Mouse (Mus musculus): ENCODE results near the gene Ebf4. TPM values are rescaled to one million over a fixed set of nuclear protein-coding genes. Genes with fewer than 3 reads are reported as not detected.

The Ebf4 gene
- total RNA-seq, 2 experiments from 2014 or later, result 0.66 to 0.73 TPM

DNA sequence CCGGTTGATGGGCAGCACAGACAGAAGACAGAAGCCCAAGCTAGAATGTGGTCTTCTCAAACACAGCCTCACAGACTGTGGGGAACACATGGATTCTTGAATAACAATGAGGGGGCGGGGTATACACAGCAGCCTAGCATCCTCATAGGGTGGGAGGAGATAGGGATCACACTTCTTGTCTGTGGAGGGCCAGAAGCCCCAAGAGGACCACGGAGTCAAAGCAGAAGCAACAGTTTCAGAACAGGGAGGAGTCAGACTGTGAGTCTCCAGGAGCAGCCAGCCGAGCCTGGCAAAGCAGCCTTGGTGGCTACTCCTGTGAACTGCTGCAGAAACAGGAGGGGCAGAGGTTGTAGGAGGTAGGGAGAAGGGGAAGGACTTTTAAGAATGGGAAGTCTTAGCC, 1.5 kb upstream of the Ebf4 start:
- intact Hi-C loops (cut with DNase I; ENCODE audit: low total_unique reads), result loop anchor here (5.0 kb wide), 1 partner anchor 119 kb away; no protein-coding TSS in a partner anchor
- DNase-seq, result no peak

DNA sequence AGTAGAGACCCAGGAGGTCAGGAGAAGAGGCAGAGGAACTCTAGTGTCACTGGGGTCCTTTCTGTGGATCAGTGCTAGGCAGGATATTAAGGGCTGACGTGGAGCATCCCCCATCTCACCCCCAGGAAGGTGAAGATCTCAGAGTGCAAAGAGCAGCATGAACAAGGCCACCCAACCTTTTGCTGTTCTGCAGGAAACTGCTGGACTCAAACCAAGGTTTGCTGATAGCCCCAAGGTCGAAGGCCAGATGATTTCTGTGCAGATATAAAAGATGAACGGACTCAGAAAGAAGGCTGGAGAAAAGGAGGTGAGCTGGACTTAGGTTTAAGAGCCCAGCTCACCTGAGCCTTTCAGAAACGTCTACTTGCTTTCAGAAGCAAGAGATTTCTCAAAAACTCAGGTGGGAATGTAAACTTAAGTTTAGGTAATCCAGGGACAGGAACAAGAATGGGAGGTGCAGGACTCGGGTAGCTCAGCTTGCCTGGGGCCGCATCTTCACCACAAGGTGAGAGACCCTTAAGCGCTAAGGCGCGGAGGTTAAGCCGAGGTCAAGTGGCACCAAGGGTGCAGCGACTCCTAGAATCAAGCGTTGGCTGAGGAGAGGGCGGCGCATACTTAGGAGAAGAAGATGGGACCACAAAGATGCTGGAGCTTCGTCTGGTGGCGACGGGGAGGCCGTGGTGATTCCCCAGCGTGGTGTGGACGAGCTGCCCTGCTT, 592 bp upstream of the Ebf4 start:
- intact Hi-C loops (cut with DNase I; ENCODE audit: low total_unique reads), result loop anchor here (5.0 kb wide), 1 partner anchor 118 kb away; no protein-coding TSS in a partner anchor
- DNase-seq, result no peak

DNA sequence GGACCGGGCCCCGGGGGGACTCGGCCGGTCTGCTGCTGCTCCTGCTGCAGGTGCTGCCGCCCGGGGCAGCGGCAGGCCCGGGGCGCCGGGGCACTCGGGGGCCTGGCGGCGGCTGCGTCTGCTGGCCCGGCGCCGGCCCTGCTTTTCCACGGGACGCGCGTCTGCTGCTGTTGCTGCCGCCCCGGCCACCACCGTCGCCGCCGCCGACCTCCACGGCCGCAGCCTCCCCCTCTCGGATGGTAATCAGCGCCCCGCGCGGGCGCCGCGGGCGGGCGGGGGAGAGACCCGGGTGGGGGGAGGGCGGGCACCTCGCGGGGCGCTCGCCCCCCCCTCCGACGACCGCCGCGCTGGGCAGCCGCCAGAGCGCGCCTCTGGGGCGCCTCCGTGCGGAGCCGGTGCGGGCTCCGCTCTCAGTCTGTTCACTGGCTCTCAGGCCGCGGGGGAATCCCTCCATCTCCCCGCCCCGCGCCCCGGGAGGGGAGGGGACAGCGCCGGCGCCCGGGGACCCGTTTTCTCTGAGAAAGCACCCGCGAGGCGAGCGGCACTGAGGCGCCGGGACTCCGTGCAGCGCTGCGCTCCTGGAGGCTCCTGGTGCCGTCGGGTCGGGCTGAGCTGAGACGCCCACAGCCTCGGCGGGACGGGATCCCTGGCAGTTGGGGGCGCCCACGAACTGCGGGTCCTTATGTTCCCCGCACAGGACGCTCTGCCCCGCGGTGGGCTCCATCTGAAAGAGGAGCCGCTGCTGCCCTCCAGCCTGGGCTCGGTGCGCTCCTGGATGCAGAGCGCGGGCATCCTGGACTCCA, 563 bp downstream of the Ebf4 start:
- intact Hi-C loops (cut with DNase I; ENCODE audit: low total_unique reads), result loop anchor here (5.0 kb wide), 1 partner anchor 67 kb away; no protein-coding TSS in a partner anchor
- peak; percentile 51 for DNase-seq

DNA sequence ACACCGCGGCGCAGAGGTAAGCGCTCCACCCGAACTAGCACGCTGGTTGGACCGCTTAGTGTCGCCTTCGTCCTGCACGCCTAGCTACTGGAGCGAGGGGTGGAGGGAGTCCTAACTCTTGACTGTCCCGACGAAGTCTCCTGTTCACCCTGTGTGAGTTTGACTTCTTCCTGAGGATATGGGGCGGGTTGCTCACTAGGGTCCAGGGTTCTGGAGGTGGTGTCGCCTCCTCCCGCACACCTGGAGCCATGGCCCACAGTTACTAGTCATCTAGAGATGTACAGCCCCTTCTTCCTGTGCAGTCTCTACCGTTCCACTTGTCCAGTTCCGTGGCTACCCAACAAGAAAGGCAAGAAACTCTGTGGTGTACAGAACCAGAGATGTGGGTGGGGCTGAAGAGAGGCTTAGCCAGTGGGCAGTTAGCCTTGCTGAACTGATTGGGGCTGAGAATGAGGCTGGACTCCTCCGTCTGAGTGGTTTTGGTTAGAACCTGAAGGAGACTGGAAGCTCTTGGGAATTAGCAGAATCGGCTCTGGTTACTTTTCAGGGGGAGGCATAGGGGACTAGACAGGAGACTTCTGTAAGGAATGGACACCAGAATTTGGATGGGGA, 1.3 kb downstream of the Ebf4 start:
- DNase-seq, result no peak
- intact Hi-C loops (cut with DNase I; ENCODE audit: low total_unique reads), result loop anchor here (5.0 kb wide), 1 partner anchor 66 kb away; no protein-coding TSS in a partner anchor

DNA sequence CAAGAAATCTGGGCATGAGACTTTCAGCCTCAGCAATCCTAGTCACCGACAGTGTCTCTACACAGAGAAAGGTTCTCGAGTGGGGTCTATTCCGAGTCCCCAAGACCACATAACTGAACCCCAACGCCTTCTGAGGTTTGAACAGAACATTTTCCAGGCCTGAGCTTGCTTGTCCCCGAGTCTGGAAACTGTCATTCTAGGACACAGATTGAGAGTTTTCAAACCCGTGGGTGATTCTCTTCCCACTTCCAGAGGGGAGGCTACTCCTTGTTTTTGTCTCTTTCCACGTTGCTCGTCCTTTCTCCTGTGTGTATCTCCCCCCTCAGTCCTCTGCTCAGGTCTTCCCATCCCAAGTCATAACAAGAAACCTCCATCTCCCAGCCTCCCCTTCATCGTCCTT, 2.6 kb downstream of the Ebf4 start:
- intact Hi-C loops (cut with DNase I; ENCODE audit: low total_unique reads), result loop anchor here (5.0 kb wide), 1 partner anchor 65 kb away; no protein-coding TSS in a partner anchor
- no peak for DNase-seq

DNA sequence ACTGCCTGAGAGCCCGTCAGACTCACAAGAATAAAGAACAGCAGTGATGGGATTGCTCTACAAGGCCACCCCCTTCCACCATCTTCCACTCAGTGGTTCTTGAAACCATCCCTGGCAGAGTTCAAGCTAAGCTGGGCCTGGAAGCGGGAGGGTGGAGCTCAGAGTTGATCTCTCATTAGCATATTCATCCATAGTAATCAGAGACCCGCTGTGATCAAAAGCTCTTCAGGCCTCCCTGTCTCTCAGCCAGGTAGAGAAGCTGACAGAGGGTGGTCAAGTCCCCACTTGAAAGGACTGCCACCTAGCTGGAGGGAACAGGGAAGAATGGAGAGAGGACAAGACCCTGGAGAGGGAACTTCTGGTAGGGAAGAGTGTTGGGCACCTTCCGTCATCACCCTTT, 8.0 kb downstream of the Ebf4 start:
- intact Hi-C loops (cut with DNase I; ENCODE audit: low total_unique reads), result no loop called here
- DNase-seq, result no peak

DNA sequence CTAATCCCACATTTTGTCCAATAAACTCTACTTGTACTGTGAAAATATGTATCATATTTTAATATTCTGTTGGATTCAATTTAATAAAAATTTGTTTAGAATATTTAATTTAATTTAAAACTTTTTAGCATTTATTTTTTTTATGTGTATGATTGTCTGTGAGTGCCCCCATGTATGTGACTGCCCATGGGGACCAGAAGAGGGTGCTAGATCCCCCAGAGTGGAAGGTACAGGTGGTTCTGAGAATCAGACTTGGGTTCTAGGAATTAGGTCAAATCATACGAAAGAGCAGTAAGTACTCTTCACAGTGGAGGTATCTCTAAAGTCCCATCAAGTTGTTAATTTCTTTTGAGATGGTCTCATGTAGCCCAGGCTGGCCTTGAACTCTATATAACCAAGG, 32.1 kb downstream of the Ebf4 start:
- intact Hi-C loops (cut with DNase I; ENCODE audit: low total_unique reads), result no loop called here
- no peak for DNase-seq

DNA sequence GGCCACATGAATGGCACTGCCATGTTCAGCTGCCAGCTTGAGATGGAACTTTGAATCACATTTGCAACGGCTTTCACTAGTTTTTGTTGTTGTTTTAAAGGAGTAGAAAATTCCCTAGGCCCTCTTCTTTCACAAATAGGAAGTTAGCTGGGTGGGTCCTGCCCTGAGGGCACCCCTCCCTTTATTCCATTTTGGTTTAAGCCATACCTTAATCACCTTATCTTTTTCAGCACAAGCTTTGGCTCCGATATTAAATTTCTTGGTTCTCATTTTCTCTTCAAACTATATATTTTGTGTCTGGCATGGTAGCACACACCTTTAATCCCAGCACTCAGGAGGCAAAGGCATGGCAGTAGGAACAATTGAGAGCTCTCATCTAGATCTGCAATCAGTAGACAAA, 34.5 kb downstream of the Ebf4 start:
- intact Hi-C loops (cut with DNase I; ENCODE audit: low total_unique reads), result no loop called here
- DNase-seq, result no peak

DNA sequence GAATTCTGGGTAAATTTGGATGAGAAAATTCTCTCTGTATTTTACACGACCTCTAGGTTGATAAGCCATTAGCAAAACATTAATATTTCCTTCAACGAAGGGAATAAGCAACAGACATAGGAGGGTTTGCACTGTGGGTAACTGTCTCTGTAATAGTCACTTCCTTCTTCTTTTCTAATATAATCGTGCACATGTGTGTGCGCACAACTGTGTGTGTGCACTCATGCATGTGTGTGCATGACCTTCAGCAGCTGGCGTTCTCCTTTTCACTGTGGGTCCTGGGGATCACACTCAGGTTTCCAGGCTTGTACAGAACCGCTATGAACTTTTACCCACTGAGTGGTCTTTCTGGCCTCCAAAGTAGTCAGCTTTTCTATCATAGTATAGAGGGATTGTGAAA, 40.1 kb downstream of the Ebf4 start:
- no peak for DNase-seq
- intact Hi-C loops (cut with DNase I; ENCODE audit: low total_unique reads), result no loop called here

DNA sequence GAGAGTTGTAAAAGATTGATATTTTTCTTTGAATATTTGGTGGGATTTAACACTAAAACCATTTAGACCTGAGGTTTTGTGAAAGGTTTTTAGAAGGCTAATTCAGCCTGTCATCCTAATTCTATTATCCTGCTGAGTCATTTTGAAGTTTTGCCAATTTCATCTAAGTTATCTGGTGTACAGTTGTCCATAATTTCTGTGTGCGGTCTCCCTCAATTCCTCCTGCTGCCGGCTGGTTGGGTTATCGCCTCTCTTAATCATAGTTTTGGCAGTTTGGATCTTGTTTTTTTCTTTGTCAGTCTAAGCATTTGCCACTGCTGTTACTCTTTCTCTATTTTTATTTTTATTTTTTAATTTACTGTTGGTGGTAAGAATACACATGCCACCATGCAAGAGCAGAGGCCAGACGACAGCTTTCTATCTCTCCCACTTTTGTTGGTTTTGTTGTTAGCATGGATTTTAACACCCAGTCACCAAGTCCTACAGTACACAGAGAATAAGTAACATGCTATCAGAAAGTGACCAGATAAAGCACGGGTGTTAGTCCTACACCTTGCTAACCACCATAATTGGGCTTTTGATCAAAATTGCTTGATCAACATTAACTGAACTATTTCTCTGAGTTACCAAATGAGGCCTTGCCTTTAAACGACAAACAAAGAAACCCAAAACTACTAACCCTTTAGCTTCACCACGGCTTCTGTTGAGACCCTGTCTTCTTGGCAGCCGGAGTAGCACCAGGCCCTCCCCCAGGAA, 45.7 kb downstream of the Ebf4 start:
- no peak for DNase-seq
- intact Hi-C loops (cut with DNase I; ENCODE audit: low total_unique reads), result no loop called here

DNA sequence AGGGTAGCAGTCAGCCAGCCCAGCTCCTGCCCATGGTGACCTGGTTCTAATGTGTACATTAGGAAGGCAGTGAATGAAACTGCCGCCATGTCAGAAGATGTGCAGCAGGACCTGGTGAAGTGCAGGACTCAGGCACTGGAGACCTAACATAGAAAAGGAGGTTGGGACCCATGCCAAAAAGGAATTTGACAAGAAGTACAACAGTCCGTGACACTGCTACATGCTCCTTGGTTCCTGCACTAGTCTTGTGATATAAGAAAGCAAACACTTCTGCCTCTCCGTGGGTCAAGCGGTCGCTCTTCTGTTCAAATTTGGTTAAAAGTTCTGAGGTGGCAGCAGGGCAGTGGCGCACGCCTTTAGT, 46.2 kb downstream of the Ebf4 start:
- intact Hi-C loops (cut with DNase I; ENCODE audit: low total_unique reads), result no loop called here
- no peak for DNase-seq

DNA sequence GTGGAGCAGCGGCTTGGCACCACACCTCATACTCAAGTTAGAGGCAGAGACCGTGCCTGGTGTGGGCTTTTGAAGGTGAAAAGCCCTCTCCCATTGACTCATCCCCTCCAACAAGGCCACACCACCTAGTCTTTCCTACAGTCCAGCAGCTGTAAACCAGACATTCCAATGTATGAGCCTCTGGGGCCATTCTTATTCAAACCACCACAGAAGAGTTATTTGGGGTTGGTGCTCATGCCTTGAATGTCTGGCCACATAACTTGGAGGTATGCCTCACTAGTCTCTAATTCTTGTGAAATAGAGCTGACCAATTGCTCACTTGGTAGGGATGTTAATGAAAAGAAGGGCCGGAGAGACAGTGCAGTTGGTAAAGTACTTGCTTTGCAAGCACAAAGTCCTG, 55.4 kb downstream of the Ebf4 start:
- DNase-seq, result no peak
- intact Hi-C loops (cut with DNase I; ENCODE audit: low total_unique reads), result no loop called here

DNA sequence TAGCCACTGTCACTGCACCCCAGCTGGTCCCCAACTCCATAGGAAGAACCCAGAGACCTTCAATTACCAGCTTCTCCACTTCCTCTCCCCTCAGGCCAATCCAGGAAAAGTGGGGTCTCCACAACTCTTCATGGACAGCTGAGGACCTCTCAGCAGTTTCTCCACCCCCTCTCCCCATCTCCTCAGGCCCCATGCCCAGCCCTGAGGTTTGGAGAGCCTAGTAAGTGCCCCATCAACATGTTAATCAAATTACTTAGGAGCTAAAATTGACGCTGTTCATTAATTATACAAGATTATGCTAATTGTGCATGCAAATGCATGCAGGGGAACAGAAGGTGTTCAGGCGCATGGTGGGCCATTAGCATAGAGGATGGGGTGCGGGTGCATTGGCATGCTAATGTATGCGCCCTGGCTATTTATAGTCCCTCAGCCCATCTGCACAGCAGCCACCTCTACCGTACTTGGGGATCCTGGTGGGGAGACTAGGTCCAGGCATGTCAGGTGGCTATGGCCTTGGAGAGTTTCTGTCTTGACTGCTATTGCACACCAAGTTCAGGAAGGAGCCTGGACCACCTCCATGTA, 56.9 kb downstream of the Ebf4 start:
- DNase-seq, result no peak
- intact Hi-C loops (cut with DNase I; ENCODE audit: low total_unique reads), result no loop called here

DNA sequence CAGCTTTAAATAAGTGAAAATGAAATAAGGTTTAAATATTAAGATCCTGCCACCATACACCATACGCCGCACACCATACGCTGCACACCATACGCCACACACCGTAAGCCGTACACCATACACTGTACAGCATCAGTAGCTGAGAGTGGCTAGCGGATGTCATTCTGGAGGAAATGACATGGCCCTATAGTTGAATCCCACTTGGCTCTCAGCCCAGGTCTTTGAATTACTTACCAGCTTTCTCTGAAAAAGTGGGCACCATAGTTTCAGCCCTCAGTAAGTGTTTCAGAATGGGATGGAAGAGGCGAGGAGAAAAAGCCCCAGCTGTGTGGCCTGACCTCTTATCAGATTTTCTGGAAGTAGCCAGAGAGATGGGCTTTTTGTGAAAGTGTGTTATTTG, 58.4 kb downstream of the Ebf4 start:
- no peak for DNase-seq
- intact Hi-C loops (cut with DNase I; ENCODE audit: low total_unique reads), result no loop called here

DNA sequence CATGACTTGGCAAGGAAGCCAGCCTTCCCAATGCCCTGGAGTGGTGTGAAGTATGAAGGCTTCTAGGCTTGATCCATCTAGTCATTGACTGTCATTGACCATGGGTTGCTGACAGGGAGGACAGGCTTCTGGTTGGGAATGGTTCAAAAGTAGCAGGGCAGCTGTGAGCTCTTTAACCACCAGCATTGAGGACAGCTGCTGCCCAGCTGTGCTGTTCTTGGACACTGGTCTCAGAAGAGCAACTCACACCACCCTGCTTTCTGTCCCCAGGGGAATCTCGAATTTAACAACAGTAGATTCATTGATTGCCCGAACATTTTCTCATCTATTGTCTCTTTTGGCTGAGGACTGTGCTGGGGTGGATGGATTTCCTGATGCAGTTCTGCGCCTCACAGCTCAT, 58.9 kb downstream of the Ebf4 start:
- DNase-seq, result no peak
- intact Hi-C loops (cut with DNase I; ENCODE audit: low total_unique reads), result no loop called here

DNA sequence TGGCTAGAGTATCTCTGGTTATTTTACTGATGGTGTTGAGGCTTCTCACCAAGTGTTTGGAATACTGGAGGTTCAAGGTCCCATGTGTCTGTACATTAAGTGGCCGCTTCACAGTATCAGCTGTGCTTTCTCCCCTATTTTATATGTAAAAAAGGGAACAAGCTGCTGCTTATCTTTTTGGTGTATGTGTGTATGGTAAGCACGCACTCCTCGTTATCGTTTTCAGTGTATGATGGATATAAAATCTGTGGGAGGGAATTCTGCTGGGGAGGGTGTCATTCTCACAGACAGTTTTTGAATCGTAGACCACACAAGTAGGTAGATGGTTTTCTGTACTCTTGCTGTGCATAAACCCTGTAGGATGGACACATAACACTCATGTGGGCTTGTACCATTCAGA, 62.6 kb downstream of the Ebf4 start:
- DNase-seq, result no peak
- intact Hi-C loops (cut with DNase I; ENCODE audit: low total_unique reads), result no loop called here

DNA sequence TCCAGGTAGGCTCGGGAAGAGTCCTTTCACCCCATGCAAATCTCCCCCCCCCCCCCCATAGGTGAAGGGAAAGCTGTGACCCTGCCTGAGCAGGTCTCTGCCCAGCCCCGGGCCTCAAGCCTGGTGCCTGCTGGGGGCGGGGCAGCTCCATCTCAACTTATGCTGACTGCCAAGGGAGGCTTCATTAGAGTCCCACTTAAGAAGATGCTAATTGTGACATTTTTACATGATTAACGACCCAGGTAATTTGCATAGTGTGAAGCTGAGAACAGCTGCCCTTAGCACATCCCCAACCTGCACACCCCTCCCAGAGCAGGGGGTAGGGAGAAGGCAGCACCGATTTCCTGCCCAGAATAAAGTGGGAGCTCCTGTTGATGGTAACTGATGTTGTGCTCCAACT, 63.9 kb downstream of the Ebf4 start:
- intact Hi-C loops (cut with DNase I; ENCODE audit: low total_unique reads), result no loop called here
- DNase-seq, result no peak

DNA sequence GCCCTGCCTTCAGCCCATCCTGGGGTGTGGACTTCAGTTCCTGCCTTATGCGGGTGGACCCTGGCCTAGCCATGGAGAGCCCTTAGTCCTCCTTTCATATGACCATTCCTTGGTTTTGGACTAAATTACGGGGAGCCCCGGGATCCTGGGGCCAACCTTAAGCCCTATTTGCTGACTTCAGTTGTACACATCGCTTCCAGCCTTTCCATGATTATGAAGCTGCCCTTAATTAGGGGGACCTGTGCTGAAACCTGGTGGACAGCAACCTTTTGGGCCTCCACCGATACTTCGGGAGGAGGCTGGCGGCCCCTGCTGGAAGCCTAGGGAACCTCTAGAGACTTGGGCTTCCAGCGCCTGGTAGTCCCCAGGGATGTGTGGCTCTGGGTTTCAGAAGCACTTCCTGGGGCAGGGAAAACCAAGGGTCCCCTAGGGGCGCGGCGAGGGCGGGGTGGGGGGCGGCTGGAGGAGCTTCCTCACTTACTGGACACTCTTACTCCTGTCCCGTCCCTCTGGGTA, 67.6 kb downstream of the Ebf4 start:
- DNase-seq, result peak; percentile 29
- intact Hi-C loops (cut with DNase I; ENCODE audit: low total_unique reads), result loop anchor here (5.0 kb wide), 1 partner anchor 65 kb away; the partner anchor contains the start of gene Ebf4
